Mouse (Mus musculus) spleen, postnatal 14 days (tissue): ENCODE measurements around the gene Dusp22.

Experiments used
- DNase-seq, 2 experiments: peaks; one replicate each; pipeline ENCODE4 v3.0.0; 2021 to 2022; ENCODE audit warnings: low spot score in 2 of 2

Gene Dusp22

DNA sequence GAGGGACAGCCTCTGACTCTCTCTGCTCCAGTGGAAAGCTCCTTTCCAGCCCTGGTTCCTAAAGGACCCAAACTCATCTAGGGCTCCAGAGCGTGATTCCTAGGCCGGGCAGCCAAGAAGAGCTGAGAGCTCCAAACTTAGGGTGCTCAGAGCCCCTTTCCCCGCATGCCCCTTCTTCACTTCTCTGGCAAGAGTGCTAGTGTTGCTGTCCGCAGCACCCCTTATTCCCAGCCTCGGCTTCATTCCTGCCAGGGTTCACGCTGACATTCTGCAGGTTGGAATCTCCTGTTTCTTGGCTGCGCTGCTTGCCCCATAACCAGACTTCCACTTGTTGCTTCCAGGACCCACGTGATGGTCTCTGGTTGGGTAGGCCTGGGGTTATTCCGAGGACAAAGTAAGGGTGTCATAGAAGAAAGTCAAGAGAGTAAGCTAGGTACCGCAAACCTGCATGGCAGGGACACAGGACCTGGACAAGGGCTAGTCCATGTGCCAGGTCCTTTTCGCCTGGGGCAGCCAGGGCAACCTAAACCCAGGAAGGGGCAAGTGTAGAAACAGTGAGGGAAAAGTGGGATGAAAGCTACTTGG is 89.8 kb downstream of the Dusp22 start:
- DNase-seq = no peak

DNA sequence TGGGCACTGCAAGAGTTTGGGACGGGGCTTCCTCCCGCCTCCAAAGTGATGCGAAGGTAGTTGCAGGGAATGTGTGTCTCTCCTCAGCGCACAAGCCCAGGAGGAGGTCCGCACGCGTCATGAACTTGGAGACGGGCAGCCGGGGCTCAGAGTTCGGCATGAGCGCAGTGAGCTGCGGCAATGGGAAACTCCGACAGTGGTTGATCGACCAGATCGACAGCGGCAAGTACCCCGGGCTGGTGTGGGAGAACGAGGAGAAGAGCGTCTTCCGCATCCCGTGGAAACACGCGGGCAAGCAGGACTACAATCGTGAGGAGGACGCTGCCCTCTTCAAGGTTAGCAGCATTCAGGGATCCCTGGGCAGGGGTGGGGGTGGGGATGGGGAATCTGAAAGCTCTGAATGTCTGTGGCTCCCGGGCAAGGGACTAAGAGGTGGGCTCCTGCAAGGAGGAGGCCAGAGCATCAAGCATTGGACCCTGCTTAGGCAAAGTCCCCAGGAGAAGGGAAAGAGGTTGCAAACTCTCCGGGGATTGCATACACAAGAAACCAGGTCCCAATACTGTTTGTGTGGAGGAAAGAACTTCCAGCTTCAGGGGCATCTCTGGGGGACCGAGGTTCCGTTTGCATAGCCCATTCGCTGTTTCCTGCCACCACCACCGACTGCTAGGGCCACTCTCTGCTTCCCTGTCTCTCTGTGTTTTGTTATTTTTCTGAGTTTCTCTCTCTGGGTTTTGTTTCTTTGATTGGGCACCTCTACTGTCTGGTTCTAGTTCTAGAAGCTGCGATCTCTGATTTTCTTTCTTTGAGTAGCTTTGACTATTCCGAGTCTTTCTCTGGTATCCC is 90.9 kb downstream of the Dusp22 start:
- DNase-seq = no peak

DNA sequence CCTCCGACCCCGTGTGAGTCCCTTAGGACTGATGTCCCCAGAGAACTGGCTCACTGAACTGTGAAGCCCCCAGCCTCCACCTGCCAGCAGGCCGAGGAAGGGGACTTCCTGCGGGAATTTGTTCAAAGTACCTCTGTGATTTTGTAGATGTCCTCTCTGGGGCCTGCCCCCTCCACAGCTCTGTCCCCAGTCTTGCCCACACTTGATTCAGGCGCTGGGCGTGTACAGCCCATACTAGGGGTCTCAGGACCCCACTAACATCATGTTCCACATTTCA is 91.4 kb downstream of the Dusp22 start:
- no peak for DNase-seq

DNA sequence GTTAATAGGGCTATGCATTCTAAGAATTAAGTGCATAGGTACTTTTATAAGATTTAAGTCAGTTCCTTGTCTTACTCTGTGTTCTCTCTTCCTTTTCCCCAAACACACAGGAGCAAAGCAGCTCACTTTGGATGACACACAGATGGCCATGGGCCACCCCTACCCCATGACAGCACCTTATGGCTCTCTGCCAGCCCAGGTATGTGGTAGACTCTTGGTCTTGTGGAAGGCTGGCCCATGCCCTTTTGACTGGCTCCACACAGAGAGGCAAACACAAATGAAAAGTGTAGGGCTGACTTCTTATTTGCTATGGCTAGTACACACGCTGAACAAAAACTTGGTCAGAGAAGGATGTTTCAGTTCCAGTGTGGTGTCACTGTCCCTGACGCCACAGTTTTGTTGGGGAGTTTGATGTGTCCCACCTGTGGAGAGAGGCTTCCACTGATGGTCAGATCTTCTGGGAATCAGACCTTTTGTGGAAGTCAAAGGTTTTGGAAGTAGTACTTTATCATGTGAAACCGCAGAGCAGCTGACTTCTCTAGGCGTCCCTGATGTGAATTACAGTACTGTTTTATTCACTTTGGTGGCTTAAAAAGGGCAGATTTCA is 92.9 kb downstream of the Dusp22 start:
- no peak for DNase-seq

DNA sequence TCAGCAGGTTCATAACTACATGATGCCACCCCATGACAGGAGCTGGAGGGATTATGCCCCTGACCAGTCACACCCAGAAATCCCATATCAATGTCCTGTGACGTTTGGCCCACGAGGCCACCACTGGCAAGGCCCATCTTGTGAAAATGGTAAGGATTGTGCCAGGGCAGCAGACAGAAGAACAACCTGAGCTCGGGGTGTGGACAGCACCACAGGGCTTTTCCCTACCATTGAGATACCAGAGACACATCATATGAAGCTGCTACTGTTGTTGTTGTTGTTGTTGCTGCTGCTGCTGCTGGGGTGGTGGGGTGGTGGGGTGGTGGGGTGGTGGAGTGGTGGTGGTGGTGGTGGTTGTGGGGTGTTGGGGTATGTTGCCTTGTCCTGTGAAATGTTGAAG is 93.6 kb downstream of the Dusp22 start:
- DNase-seq = no peak

DNA sequence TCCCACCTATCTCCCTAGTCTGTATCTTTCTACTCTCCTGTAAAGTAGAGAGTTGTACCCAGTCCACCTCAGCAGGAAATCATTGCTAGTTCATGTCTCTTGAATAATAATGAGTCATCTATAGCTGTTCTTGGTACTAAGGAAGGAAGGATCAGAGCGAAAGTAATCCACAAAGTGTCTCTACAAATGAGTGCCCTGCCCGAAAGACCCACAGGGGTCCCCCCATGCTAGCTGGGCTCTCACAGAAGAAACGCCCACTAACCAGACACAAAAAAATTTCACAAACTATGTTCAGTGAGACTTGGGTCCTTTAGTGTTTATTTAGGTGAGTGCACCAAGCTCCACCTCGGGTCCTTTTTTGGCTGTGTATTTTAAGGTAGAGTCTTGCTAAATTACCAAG is 94.3 kb downstream of the Dusp22 start:
- no peak for DNase-seq

DNA sequence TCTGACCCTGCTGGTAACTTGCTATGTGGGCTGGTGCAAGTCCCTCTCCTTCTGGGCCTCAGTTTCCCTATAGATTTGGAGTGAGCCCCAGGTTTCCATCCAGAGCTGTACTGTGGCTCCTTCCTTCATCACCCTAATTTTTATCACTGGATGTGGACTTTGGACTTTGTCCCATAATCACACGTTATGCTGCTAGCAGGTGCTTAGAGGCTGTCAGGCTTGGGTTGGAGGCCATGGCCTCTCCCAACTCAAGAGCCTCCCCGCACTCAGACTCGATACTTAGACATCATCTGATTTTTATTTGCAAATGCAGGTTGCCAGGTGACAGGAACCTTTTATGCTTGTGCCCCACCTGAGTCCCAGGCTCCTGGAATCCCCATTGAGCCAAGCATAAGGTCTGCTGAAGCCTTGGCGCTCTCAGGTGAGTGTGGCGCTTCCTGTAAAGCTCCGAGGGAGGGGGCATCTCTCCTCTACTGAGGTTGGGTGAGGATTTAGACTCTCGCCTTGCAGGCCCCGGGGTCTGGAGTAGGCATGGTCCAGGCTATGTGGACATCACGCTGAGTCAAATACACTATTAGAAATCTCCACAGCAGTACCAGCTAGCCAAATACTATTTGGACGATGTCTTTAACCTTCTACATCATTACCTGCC is 95.2 kb downstream of the Dusp22 start:
- DNase-seq = no peak

DNA sequence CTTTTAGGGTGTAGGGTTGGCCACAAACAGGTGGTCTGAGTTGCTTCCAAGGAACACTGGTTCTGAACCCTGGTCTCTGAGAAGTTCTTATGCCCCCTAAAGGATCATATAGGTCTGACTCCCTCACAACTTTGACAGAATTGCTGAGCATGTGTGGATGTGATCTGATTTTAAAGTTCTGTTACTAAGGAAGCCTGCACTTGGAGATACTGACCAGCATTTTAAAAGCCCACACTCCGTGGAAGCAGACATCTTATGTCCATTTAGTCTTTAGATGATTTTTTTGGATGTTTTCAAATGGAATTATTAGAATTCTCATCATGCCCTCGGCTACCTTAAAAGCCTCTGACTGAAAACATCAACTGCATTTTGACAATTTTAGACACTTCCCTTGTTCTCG is 95.8 kb downstream of the Dusp22 start:
- no peak for DNase-seq

DNA sequence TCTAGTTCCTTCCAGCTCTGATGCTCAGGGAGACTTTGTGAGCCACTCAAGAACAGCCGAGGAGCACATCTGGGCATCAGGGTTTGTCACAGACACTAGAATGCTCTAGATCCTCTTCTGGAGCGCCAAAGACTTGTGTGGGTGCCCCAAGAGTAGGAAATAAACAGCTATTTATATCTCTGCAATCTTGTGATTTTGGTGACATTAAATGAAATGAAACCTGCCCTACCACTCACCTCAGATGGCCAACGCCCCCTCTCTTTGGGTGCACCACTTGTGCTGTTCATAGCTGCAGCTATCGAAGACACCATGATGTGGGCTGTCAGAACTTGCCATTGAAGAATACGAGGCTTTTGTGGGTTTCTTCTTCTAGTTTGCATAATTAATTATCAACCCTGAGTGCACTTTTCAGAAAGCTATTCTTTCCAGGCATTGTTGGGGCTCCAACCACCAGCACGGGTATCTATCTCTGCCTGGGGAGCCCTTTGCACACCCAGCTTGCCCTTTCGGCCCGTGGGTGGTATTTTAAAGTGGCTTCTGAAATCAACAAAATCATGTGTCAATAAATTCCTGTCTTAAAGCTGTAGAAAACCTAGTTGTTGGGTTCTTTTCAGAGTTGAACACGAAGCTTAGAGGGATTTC is 96.3 kb downstream of the Dusp22 start:
- no peak for DNase-seq

DNA sequence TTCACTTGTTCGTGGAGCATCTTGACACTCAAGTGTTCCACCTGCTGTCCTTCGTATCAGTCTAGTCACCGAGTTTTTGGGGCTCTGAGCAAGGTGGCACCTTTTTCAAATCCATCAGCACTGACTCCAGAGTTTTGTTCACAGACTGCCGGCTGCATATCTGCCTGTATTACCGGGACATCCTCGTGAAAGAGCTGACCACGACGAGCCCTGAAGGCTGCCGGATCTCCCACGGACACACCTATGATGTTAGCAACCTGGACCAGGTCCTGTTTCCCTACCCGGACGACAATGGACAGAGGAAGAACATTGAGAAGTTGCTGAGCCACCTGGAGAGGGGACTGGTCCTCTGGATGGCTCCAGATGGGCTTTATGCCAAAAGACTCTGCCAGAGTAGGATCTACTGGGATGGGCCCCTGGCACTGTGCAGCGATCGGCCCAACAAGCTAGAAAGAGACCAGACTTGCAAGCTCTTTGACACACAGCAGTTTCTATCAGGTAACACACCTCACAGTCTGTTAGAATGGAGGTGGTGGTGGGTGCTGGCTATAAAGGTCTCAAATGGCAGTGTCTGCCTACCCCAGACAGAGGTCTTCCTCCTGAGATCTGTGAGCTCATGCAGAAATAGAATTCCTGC is 97.6 kb downstream of the Dusp22 start:
- no peak for DNase-seq

DNA sequence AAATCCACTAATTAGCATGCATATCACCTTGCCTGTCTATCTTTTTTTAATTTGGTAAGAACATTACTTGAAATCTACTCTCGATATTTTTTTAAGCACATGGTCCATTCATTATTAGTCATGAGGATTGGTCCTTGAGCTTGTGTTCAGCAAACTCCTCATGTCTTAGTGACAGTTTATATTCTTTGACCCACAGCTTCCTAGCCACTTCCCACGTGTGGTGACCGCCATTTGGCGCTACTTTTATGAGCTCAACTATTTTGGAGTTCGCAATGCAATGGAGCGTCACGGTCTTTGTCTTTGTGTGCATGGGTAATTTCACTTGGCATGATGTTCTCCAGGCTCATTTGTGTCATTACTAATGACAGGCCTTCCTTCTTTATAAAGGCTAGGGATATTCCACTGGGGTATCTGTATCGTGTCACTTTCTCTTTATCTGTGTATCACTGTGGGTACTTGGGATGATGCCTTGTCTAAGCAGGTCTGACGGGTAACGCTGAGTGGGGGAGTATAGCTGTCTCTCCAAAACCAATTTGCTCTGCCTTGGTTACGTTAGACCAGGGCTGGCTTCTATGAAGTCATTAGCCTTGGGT is 99.1 kb downstream of the Dusp22 start:
- DNase-seq = no peak

DNA sequence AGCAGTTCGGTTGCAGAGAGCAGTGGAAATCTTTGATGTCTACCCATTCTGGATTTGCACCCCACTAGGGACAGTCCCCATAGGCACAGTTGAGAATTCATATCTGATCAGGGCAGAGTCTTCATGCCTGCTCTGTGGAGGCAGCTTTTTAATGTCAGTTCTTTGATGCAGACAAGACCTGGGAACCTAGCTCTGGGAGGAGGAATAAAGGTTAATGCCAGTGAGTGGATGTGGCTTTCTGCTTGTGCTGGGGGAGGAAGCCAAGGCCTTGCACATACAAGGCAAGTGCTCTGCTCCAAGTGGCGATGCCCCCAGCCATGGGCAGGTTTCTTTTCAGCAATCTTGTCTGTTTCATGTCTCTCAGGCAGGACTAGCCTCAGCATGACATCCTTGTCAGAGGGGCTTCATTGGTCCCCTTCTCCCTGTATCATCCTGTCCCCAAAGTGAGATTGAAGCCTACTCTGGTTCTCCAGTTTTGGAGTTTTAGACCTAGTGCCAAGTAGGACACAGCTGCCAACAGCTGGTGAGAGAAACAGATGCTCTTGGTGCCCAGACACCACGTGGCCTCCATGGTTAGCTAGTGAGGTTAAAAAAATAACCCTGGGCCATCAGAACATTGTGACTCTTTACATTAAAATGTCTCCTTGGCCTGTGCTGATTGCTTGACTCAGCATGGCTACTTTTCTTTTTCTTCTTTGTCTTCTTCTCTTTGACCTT is 100.7 kb downstream of the Dusp22 start:
- DNase-seq = no peak
